Mouse (Mus musculus) cerebellum, adult 9-10 months (tissue): ENCODE measurements around the gene Atl1.
A peak's percentile ranks its signal among the peaks of the same experiment; 100 is the strongest.

Experiments
- DNase-seq: peaks from one replicate; pipeline ENCODE4 v3.0.0; 2022

The Atl1 gene

DNA sequence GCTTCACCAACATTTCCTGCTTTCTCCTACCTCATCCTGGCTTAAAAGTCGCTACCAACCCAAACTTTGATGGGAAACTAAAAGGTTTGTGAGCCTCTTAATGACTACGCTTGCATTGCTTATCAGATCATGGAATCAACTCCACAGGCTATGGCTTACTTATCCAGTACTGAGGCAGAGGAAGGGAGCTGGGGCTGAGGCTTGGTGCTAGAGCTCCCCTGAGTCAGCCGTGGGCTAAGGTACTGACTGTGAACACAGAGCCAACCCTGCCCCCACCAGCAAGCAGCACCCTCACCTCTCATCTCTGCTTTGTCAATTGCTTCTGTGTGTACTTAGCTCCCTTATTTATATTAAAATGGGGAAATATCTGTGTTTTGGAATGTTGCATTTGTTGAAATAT is 55.1 kb downstream of the Atl1 start:
- DNase-seq: no peak

DNA sequence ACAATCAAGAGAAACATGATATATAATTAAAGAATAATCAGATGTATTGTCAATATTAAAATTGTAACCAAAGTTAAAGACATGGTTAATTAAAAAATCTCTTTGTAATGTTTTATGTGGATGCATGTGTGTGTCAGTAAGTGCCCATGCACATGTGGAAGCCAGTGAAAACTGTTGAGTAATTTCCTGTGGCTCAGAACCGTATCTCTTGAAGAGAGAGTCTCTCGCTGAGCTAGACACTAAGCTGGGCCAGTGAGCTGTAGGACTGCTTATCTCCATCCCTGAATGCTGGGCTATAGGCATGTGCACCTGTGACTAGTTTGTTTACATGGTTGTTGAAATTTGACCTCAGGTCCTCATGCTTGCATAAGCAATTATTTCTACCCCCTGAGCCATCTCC is 65.0 kb downstream of the Atl1 start:
- no peak for DNase-seq

DNA sequence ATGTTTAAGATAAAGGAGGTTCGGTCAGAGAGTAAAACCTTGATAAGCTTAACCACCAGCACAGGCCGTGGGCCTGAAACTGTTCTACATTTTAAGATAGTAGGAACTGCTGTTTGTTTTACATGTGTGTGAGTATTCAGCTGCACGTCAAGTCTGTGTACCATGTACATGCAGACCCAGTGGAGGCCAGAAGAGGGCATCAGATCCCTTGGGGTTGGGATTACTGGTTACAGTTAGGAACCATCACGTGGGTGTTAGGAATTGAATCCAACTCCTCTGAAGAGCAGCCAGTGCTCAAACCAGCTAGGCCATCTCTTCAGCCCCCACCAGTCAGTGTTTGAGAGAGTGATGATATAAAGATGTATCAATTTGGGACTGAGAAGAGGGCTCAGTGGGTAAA is 70.1 kb downstream of the Atl1 start:
- peak; percentile 53 for DNase-seq

DNA sequence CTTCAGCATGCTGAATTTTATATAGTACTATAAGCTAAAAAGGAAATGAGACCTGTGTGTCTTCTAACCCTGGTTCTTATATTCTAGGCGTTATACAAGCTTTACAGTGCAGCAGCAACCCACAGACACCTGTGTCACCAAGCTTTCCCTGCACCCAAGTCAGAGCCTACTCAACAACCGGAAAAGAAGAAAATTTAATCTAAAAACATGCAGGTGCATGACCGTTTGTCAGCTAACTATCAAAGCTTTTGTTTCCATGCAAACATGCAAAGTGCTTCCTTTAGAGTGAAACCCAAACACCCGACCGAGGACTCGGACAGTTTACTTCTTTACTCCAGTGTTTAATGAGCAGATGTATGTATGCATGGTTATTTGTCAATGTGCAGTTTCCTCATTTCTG is 70.7 kb downstream of the Atl1 start:
- DNase-seq: no peak

DNA sequence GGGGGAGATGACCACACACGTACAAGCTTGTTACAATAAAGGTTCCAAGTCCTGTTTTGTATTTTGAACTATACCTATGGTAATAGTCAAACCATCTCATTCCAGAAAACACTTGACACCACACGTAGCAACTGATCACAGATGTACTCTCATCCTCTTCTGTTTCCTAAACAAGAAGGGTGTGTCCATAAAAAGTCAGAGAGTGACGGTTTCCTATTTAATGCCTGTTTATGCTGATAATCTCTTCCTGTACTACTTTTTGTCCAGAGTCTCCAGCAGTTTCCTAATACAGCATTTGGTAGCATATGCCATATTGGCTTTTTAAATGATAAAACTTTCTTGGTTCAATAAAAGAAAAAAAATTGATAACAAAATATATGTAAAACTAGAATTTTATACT is 73.2 kb downstream of the Atl1 start:
- DNase-seq: no peak

DNA sequence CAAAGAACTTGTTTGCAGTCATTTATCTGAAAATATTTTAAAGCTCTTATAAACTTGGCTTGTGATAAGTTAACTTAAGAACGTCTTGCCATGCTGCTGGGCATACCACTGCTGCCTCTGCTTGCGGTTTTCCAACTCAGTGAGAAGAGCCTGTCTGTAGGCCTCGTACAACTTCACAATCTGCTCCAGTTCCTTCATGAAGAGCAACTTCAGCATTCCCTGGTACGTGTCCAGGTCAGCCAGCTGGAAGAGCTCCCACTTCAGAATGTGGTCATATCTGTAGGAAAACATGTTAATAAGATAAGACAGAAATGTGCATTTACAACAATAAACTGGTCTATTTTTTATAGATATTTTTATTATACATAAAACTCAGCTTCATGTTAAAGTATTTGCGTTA is 73.7 kb downstream of the Atl1 start:
- no peak for DNase-seq

DNA sequence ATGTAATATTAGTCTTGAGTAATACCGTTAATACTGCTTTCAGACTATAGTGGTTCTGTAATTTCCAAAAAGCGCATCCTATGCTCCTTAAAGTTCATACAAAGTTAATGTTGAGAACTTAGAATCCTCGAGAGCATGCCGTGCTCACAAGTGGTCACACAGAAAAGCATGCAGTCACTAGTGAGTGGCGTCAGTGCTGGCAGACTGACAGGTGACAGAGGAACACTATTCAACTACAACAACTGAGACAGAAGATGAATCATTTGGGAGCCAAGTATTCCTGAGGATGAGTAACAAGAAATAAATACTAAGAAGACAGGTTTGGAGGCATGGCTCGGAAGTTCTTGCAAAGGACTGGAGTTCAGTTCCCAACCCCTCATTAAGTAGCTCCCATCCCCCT is 74.7 kb downstream of the Atl1 start:
- no peak for DNase-seq

DNA sequence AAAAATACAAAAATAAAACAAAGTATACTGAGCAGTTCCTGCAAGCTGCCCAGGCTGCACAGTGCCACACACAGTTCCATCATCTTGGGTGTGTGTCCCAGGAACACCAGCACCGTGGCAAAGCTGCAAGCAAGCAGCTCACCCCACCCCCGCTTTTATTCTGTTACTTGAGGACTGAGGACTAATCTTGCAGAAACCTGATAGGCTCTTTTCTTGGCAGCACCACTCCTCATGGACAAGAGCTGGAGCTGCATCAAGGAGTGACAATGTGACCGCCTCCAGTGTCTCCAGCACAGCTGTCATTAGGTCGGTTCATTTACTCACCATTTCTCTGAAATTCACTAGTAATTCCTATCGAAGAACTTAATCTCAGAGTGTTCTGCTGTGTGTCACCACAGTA is 75.7 kb downstream of the Atl1 start:
- DNase-seq: no peak

DNA sequence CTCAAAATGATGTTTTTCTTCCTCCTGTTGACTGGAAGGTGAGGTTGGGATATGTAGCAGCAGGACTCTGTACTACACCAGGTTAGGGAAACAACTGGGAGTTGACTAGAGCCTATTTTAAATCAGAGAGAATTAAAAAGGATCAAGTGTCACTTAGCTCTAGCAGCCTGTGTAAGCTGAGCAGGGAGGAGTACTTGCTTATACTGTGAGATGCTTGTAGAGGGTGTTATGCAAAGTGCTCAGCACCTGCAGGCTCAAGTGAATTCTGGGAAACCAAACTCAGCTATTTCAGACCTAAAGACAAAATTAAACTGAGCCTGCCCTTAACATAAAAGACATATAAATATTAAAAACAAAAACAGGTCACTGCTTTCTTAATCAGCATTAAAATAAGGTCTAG is 81.3 kb downstream of the Atl1 start:
- no peak for DNase-seq

DNA sequence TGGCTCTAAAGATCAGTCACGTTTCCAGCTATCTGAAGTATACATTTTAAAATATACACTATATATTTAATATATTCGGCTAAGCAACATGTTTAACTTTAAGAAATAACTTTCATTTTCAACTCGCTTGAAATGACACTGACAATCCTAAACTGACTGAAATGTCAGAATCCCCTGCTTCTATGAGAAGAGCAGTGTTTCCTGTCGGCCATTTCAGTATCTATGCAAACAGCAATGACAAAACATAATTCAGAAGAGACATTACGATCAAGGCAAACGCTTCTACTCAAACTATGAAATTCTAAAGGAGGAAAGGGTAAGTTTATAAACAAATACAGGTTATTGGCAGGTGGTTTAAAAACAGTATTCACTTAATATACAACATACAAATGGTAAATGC is 84.3 kb downstream of the Atl1 start:
- DNase-seq: no peak

DNA sequence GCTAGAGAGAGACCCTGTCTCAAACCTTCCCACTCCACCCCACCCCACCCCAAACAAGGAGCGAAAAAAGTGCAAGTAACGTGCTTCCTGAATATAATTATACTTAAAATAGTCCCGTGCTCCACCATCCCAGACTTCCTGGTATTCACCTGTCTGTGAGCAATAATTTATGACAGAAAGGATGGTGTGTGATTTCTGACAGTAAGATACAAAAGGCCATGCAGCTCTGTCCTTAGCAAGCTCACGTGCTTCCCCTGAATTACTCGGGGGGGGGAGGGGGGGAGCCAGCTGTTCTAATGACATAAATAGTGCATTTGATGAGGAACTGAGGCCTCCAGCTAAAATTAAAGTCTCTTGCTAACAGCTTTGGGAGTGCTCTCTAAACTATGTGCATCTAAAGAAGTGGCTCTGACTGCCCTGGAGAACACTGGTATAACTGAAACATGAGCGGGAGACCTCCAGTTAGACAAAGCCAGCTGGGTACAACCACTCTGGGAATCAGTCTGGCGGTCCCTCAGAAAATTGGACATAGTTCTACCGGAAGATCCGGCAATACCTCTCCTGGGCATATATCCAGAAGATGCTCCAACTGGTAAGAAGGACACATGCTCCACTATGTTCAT is 85.1 kb downstream of the Atl1 start:
- DNase-seq: no peak

DNA sequence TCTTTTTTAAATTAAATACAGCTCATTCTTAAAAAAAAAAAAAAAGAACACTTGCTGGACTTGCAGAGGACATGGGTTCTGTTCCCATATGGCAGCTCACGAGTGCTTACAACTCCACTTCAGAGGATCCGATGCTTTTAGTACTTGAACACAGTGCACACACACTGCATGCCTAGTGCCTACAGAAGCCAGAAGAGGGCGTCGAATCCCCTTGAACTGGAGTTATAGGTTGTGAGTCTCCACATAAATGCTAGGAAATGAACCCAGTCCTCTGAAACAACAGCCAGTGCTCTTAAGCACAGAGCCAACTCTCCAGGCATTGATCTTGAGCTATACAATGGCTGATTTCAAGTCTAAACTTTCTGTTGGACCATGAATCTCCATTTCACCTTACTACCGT is 90.5 kb downstream of the Atl1 start:
- no peak for DNase-seq

DNA sequence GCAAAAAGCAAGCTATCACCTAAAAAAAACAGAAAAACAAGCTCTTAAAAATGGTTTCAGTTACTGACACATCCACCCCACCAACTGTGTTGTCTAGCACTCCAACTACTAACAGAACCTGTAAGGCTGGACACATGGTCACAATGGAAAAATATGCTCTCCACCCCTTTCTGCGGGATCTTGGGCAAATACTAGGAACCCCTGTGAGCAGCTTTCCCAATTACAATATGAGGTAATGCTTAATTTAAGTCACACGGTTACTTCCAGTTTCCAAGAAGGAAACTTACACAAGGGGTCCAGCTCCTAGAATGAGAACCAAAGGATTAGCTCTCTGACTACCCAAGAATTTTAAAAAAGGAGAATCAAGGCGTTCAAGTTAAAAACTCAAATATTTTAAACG is 93.1 kb downstream of the Atl1 start:
- DNase-seq: peak; percentile 23

DNA sequence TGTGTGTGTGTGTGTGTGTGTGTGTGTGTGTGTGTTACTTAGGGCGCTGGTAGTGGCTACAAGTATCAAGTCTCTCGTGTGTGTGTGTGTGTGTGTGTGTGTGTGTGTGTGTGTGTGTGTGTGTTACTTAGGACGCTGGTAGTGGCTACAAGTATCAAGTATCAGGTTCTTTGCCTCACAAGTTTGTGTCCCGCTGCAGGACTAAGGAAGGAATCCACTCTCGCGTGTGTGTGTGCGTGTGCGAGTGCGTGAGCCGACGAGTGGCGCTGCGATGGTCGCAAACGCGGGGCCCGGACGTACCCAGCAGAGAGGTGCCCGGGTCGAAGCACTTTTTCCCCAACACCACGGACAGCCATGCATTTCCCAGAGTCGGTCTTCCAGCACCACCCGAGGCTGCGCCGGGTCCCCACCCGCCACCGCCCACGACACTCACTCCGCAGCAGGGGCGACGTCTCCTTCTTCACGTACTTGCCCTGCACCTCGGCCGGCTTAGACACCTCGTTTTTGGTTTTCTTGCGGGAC is 93.9 kb downstream of the Atl1 start:
- no peak for DNase-seq

DNA sequence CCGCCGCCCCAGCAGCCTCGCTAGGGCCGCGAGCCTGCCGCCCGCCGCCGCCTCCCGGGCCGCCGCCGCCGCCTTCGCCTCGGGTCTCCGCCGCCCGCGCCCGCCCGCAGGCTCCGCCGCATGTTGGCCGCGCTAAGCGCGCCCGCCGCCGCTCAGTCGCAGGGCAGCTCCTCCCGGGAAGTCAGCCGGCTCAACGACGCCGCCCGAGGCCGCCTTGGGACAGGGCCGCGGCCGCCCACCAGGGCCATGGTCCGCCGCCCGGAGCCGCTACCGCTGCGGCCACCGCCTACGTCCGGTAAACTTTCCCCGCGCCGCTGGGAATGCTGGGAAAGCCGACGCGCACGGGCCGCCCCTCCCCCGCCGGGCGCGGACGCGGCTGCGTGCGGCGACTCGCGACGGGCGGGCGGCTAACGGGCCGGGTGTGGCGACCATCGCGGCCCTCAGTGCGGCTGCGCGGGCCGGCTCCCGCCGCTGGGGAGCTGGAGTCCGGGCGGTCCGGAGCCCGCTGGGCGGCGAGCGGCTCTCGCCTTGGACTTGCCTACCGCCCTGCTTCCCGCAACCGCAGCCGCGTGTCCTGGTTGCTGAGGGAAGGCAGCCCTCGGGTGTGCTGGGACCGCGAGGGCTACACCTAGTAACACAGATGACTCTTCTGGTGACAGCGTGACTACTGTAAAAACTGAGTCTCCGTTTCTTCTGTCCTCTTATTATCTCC is 94.5 kb downstream of the Atl1 start, which contains the start of gene Sav1:
Gene Sav1, minus strand, starts transcription at position 217 of the 712 bp plus-strand sequence.
- peak; percentile 85 for DNase-seq

DNA sequence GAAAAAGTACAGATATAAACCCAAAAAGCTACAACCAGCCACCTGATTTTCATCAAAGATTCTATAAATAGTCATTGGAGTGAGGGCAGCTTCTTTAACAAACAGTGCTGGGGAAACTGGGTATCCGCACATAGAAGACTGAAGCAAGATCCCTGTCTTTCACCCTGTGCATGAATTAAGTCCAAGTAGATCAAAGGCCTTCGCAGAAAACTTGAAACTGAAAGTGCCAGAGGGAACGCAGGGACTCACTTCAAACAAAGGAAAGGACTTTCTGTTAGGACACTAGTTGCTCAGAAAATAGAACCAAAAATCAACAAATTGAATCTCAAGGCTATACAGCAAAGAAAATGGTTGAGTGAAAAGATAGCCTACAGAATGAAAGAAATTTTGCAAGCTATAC is 103.0 kb downstream of the Atl1 start:
- no peak for DNase-seq

DNA sequence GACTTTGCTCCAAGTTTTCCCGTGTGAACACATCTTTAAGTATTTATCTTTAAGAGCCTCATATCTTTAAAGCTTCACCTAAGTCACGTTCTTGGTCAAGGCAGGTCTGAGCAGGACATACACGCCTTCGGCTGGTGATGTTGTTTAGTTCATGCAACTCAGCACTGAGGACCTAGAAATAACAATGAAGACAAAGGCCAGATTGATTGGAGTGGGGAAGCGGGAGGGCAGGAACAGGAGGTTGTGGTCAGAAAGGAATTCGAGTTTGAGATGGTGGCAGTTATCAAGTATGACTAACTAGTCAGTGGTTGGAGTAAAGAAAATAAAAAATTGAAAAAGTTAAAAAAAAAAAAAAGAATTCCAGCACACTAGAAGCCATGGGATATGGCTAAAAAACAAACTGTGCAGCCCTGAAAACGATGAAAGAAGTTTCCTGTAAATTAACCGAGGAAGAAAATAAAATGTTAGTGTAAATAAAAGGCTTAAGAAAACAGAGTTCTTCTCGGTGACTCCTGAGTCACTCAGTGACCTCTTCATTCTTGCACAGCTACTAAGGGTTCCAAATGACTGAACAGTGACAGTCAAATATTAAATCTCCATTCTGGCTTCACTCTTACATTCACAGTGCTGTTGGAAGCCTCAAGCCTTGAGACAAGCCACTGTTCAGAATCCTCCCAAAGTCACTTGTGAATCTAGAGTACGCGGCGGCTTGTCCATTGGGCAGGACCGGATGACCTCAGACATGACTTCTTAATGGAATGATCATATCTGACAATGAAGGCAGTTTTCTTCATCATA is 106.0 kb downstream of the Atl1 start:
- no peak for DNase-seq

DNA sequence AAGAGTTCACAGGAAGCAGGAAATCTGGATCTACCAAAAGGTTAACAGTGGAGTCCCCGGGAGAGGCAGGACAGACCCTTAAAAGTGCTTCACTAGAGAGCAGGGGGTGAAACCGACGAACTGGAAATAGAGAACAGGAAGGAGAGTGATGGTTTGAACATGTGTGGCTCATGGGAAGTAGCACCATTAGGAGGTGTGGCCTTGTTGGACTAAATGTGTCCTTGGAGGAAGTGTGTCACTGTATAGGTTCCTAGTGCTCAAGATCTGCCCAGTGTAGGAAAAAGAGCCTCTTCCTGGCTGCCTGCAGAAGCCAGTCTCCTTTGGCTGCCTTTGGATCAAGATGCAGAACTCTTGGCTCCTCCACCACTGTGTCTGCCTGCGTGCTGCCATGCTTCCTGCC is 112.7 kb downstream of the Atl1 start:
- DNase-seq: no peak

DNA sequence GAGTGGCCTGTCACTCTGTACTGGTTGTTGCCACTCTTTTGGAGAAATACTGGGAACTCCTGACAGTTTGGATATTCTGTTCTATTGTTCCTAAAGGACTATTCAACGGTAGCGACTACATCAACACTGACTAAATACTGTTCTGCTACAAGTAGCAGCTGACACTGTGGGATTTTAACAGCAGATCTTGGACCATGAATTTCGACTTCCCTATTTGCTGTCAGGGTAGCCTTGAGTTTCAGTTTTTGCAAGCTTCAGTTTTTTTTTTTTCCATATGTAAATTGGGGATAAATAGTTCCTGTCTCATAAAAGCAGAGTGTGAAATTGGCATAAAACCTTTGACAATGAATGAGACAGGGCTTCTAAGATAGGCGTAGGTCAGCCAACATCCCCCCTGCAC is 117.9 kb downstream of the Atl1 start:
- DNase-seq: no peak

DNA sequence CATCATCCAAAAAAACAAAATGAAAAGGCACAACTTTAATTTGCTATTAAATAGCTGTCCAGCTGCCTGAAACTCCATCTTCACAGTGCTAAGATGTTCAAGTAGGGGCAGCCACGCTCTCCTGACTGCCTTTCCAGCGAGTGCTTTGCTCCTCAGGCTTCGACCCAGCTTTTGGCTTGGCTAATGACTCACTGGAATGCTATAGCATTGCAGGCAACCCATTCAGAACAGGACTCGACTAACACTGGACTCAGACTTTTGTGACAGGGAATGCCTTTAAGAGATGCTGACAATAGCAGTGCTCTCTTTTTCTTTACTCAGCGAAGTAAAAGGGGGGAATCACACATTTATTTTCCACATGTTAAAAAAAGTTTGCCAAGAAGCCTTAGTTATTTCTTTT is 119.3 kb downstream of the Atl1 start:
- no peak for DNase-seq

DNA sequence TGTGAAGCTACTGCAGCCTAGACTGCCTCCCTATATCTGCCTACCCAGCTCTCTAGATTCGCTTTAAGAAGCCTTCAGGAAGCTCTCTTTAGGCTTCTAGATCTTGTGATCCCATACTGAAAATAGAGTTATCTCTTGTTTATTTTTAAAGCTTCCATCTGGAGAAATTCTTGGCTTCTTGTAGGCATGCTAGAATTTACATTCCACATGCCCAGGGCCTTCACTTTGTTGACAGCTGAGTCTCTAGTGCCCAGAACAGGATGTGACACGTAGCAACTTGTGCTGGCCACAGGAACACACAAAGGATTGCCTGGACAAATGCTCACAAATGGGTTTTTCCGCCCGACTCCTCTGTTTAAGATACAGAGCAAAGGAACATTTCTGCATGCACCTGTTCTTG is 123.5 kb downstream of the Atl1 start:
- DNase-seq: no peak
